Mouse (Mus musculus): ENCODE measurements around the gene Uchl3.

Uchl3 gene

GRCm38 (mm10) chr14:101668626-101669025 is 14.9 kb downstream of the Uchl3 start:
- DNase-seq: no peak

- no peak for DNase-seq
Observed at GRCm38 (mm10) chr14:101672226-101672625, 18.5 kb downstream of the Uchl3 start.

GRCm38 (mm10) chr14:101687696-101688095 is 33.9 kb downstream of the Uchl3 start:
- no peak for DNase-seq

DNA sequence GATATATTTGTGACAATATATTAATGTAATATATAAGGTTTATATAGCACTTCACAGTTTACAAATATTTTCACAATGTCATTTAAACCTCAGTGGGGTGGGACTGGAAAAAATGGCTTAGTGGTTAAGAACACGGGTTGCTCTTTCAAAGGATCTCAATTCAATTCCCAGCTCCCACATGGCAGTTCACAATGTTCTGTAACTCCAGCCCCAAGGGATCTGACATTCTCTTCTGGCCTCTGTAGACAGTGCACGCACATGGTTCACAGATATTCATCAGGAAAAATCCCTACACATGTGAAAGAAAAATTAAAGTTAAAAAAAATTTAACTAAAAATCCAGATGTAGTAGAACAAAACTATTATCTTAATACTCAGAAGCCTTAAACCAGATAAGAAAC is 34.6 kb downstream of the Uchl3 start:
- no peak for DNase-seq

- no peak for DNase-seq
Observed at GRCm38 (mm10) chr14:101704479-101704878, 50.7 kb downstream of the Uchl3 start.

DNA sequence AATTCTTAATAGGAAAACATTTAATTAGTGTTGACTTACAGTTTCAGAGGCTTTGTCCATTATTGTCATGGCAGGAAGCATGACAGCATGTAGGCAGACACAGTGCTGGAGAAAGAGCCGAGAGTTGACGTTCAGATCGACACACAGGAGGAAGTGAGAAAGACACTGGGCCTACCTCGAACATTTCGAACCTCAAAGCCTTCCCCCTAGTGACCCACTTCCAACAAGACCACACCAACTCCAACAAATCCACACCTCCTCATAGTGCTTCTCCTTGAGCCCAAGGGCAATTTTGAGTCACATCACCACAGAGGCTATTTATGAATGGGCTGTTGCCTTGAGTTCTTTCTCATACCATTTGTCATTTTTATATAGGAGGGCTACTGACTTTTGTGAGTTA is 53.3 kb downstream of the Uchl3 start:
- DNase-seq: no peak

- no peak for DNase-seq
Observed at GRCm38 (mm10) chr14:101714414-101714813, 60.6 kb downstream of the Uchl3 start.

GRCm38 (mm10) chr14:101729237-101729971 is 75.6 kb downstream of the Uchl3 start, which contains the start of the genes Gm9922 and Lmo7:
Gene Gm9922 (minus strand): TSS chr14:101729814.
Gene Lmo7 (plus strand): TSS chr14:101729957.
- peak; percentile 76 for DNase-seq

- no peak for DNase-seq
Observed at GRCm38 (mm10) chr14:101729972-101730692, 76.4 kb downstream of the Uchl3 start.

DNA sequence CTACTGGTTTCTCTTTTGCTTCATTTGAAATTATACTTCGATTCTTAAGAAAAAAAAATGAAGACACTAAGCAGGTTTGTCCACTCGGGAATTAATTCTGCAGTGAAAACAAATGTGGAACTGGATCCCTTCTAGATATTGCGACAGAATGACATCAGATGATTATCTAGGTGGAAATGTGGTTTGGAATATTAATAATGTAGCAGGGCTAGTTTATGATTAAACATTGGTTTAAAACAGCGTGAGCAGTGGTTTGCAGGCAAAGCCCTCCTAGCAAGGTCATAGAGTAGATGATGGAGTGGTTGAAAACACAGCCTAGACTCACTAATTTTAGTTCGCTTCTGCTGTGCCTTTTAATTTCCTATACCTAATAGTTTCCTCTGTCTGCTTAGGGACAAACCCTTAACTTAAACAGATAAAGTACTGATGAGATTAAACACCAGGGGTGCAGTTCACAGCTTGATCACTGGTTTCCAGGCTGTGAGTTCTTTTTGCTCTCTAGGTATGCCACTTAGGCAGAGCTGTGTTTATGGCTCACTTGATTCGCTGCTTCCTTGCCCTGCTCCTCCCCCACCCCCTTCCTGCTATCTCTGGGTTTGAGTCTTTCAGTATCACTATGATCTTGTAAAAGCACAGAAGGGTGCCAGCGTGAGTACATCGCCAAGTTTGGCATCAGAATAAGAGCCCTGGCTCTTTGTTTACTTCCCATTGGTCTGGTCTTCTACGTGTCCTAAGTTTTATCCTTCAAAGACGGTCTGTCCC is 80.0 kb downstream of the Uchl3 start:
- DNase-seq: peak; percentile 11

DNA sequence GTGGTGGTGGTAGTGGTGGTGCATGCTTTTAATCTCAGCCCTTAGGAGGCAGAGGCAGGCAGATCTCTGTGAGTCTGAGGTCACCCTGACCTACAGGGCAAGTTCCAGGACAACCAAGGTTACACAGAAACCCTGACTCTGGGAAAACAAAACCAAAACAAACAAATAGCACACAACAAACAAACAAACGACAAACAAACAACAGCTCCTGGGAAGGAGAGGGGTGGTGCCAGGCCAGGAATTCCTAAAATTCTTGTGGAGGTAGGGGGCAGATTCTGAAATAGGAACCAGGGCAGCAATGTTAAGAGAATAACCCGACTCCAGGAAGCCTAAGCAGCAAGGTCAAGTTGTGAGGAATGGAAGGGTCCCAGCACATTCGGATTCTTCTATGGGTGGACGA is 83.7 kb downstream of the Uchl3 start:
- no peak for DNase-seq

Measured in embryo, embryonic 11 days (tissue).